Mouse (Mus musculus) liver, postnatal 0 days (tissue): ENCODE data around the gene Hdac9.

Source experiments
- CTCF ChIP-seq: sonication (generic); IDR thresholded peaks from 2 replicates; pipeline ENCODE4 v1.5.1; 2016; ENCODE audit warnings: antibody characterized with exemption, low read depth
- EP300 ChIP-seq: IDR thresholded peaks from 2 replicates; pipeline ENCODE4 v1.6.1; 2016; ENCODE audit warnings: antibody characterized with exemption, low read depth, mild to moderate bottlenecking

DNA sequence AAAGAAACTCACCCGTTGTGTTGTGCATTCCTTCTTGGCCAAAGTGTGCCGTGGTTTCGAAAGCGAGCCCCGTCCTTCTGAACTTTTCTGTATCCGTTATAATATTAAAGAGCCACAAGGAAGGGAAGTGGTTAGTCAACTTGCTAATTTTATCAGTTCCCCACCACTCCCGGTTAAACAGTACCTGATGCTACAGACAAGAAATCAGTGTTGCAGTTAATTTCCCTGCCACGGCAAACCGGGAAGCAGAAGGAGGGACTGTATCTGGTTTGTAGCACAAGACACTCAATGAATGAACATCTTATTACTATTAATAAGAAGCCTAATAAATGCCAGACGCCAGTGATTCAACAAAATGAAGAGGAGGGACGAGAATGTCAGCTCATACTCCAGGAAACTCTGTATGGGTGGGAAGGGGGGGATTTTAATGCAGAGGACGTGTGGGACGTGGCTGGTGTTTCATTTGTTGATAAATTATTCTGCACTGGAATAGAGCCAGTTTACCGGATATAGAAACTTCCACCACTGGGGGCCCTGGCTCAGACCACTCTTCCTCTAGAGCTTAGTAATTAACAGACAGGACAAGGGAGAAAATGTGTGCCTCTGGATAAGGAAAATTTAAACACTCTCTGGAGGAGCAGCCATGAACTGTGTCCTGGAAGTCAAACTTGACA is 202.5 kb downstream of the Hdac9 start:
- TF ChIP-seq CTCF (no peak), EP300 (no peak)
